Mouse (Mus musculus): ENCODE measurements around the gene Gtf3c1. TPM values are rescaled to one million over a fixed set of nuclear protein-coding genes. Genes with fewer than 3 reads are reported as not detected.

The Gtf3c1 gene
- total and polyA plus RNA-seq, 2 experiments from 2014 or later: 19.0 to 77.2 TPM

GRCm38 (mm10) chr7:125744774-125745173 lies 37.2 kb upstream of the Gtf3c1 start:
- H3K4me3 ChIP-seq (ENCODE audit: low read depth, low read length): no peak overlapping the region
- WGBS: 94% methylated on average over 1 of the region's 1 CpGs
- no peak overlapping the region for H3K27ac ChIP-seq (ENCODE audit: low read depth, low read length)
- DNase-seq (no peak), ATAC-seq (no peak)
- no peaks in the 10 kb centered on the region; the same call in none of the 2 replicates for H3K36me3 ChIP-seq (ENCODE audit: insufficient read depth)
- H3K9me3 ChIP-seq (ENCODE audit: low read length): no peaks in the 10 kb centered on the region
- H3K4me2 ChIP-seq (ENCODE audit: low read depth): no peak overlapping the region
- no peak overlapping the region for H3K9ac ChIP-seq
- no peak for TF ChIP-seq CTCF (IDR thresholded peaks at IDR 0.05; ENCODE audit: low read depth)
- H3K27me3 ChIP-seq (ENCODE audit: insufficient read depth, low read length): no peaks in the 10 kb centered on the region
- no peaks in the 10 kb centered on the region for H3K4me1 ChIP-seq (ENCODE audit: insufficient read depth)

- DNase-seq (no peak), ATAC-seq (no peak)
- no peaks in the 10 kb centered on the region for H3K27me3 ChIP-seq (ENCODE audit: insufficient read depth, low read length)
- H3K4me2 ChIP-seq (ENCODE audit: low read depth): no peak overlapping the region
- no peak for TF ChIP-seq CTCF (IDR thresholded peaks at IDR 0.05; ENCODE audit: low read depth)
- no peak overlapping the region for H3K9ac ChIP-seq
- no peak overlapping the region for H3K27ac ChIP-seq (ENCODE audit: low read depth, low read length)
- H3K4me1 ChIP-seq (ENCODE audit: insufficient read depth): no peaks in the 10 kb centered on the region
- H3K36me3 ChIP-seq (ENCODE audit: insufficient read depth): no peaks in the 10 kb centered on the region; the same call in none of the 2 replicates
- WGBS: 29% methylated on average over 1 of the region's 1 CpGs
- no peaks in the 10 kb centered on the region for H3K9me3 ChIP-seq (ENCODE audit: low read length)
- no peak overlapping the region for H3K4me3 ChIP-seq (ENCODE audit: low read depth, low read length)
Measured at GRCm38 (mm10) chr7:125741271-125741703, 33.7 kb upstream of the Gtf3c1 start.

GRCm38 (mm10) chr7:125740521-125740920 lies 32.9 kb upstream of the Gtf3c1 start:
- no peaks in the 10 kb centered on the region; the same call in none of the 2 replicates for H3K36me3 ChIP-seq (ENCODE audit: insufficient read depth)
- H3K4me1 ChIP-seq (ENCODE audit: insufficient read depth): no peaks in the 10 kb centered on the region
- H3K27ac ChIP-seq (ENCODE audit: low read depth, low read length): no peak overlapping the region
- ATAC-seq: no peak
- H3K27me3 ChIP-seq (ENCODE audit: insufficient read depth, low read length): no peaks in the 10 kb centered on the region
- no peaks in the 10 kb centered on the region for H3K9me3 ChIP-seq (ENCODE audit: low read length)
- no peak for DNase-seq
- WGBS: 83% methylated on average over 2 of the region's 2 CpGs
- no peak for TF ChIP-seq CTCF (IDR thresholded peaks at IDR 0.05; ENCODE audit: low read depth)
- H3K9ac ChIP-seq: no peak overlapping the region
- H3K4me2 ChIP-seq (ENCODE audit: low read depth): no peak overlapping the region
- no peak overlapping the region for H3K4me3 ChIP-seq (ENCODE audit: low read depth, low read length)

GRCm38 (mm10) chr7:125736366-125737015 lies 28.9 kb upstream of the Gtf3c1 start:
- H3K27ac ChIP-seq (ENCODE audit: low read depth, low read length): no peak overlapping the region
- no peak overlapping the region for H3K4me2 ChIP-seq (ENCODE audit: low read depth)
- no peak for DNase-seq
- ATAC-seq: no peak
- H3K9ac ChIP-seq: no peak overlapping the region
- H3K4me3 ChIP-seq (ENCODE audit: low read depth, low read length): no peak overlapping the region
- H3K4me1 ChIP-seq (ENCODE audit: insufficient read depth): no peaks in the 10 kb centered on the region
- no peak for TF ChIP-seq CTCF (IDR thresholded peaks at IDR 0.05; ENCODE audit: low read depth)
- H3K27me3 ChIP-seq (ENCODE audit: insufficient read depth, low read length): no peaks in the 10 kb centered on the region
- H3K9me3 ChIP-seq (ENCODE audit: low read length): no peaks in the 10 kb centered on the region
- WGBS: 86% methylated on average over 4 of the region's 4 CpGs
- no peaks in the 10 kb centered on the region; the same call in 1 of the 2 replicates for H3K36me3 ChIP-seq (ENCODE audit: insufficient read depth)

- H3K27ac ChIP-seq (ENCODE audit: low read depth, low read length): no peak overlapping the region
- no peak overlapping the region for H3K4me2 ChIP-seq (ENCODE audit: low read depth)
- no peaks in the 10 kb centered on the region for H3K4me1 ChIP-seq (ENCODE audit: insufficient read depth)
- DNase-seq (no peak), ATAC-seq (no peak)
- no peak for TF ChIP-seq CTCF (IDR thresholded peaks at IDR 0.05; ENCODE audit: low read depth)
- H3K9ac ChIP-seq: no peak overlapping the region
- no peaks in the 10 kb centered on the region for H3K9me3 ChIP-seq (ENCODE audit: low read length)
- H3K27me3 ChIP-seq (ENCODE audit: insufficient read depth, low read length): no peaks in the 10 kb centered on the region
- no peak overlapping the region for H3K4me3 ChIP-seq (ENCODE audit: low read depth, low read length)
- H3K36me3 ChIP-seq (ENCODE audit: insufficient read depth): no peaks in the 10 kb centered on the region
- WGBS: 91% methylated on average over 4 of the region's 4 CpGs
Measured at GRCm38 (mm10) chr7:125733791-125734190, 26.2 kb upstream of the Gtf3c1 start.

- no peaks in the 10 kb centered on the region for H3K36me3 ChIP-seq (ENCODE audit: insufficient read depth)
- no peak for DNase-seq
- no peak overlapping the region for H3K9ac ChIP-seq
- no peaks in the 10 kb centered on the region for H3K27me3 ChIP-seq (ENCODE audit: insufficient read depth, low read length)
- H3K4me1 ChIP-seq (ENCODE audit: insufficient read depth): no peaks in the 10 kb centered on the region
- H3K9me3 ChIP-seq (ENCODE audit: low read length): no peaks in the 10 kb centered on the region
- TF ChIP-seq CTCF (IDR thresholded peaks at IDR 0.05; ENCODE audit: low read depth): no peak
- no peak overlapping the region for H3K4me3 ChIP-seq (ENCODE audit: low read depth, low read length)
- ATAC-seq: no peak
- no peak overlapping the region for H3K4me2 ChIP-seq (ENCODE audit: low read depth)
- H3K27ac ChIP-seq (ENCODE audit: low read depth, low read length): no peak overlapping the region
Measured at GRCm38 (mm10) chr7:125731679-125732078, 24.1 kb upstream of the Gtf3c1 start.

- Histone ChIP-seq H3K9me3 (ENCODE audit: low read length) (no peaks in the 10 kb centered on the region), H3K36me3 (ENCODE audit: insufficient read depth) (no peaks in the 10 kb centered on the region), H3K4me1 (ENCODE audit: insufficient read depth) (no peaks in the 10 kb centered on the region), H3K4me3 (ENCODE audit: low read depth, low read length) (no peak overlapping the region), H3K9ac (no peak overlapping the region), H3K27me3 (ENCODE audit: insufficient read depth, low read length) (no peaks in the 10 kb centered on the region), H3K27ac (ENCODE audit: low read depth, low read length) (no peak overlapping the region), H3K4me2 (ENCODE audit: low read depth) (no peak overlapping the region)
- DNase-seq: peak; percentile 72
- 0 out of 2 replicates have a peak, but pooled peaks have one; percentile 34 for ATAC-seq
- TF ChIP-seq CTCF (IDR thresholded peaks at IDR 0.05; ENCODE audit: low read depth): no peak
- WGBS: 14% methylated on average over 5 of the region's 5 CpGs
Measured at GRCm38 (mm10) chr7:125723189-125723972, 15.8 kb upstream of the Gtf3c1 start.

All from forebrain, postnatal 0 days (tissue).